Mouse (Mus musculus) left cerebral cortex, adult 6 months (tissue): ENCODE measurements around the gene Rhod. TPM values are rescaled to one million over a fixed set of nuclear protein-coding genes. Genes with fewer than 3 reads are reported as not detected.

Source experiments
- long read RNA-seq, 2 experiments: library from polyadenylated mRNA; unstranded; transcript quantifications; one replicate each; pipeline ENCODE4 v2.0.0; 2019 to 2020
- polyA plus RNA-seq: library from polyadenylated mRNA; unstranded; fragments of <200 nt; fragmentation: Nextera tagmentation; gene quantifications from 2 replicates; pipeline ENCODE4 v1.2.3, GENCODE M21; 2021

Gene Rhod
- polyA plus RNA-seq: 0.95 and 1.1 TPM in 2 replicates
- long read RNA-seq, experiment 1, partial matches to known transcripts: 0 of 4 reads
- long read RNA-seq, experiment 1, other reads (novel, unspliced or antisense): 0 of 4 reads
- long read RNA-seq, experiment 2, partial matches to known transcripts: 0 of 2 reads
- long read RNA-seq, experiment 2, other reads (novel, unspliced or antisense): 0 of 2 reads

GRCm38 (mm10) chr19:4439161-4439801 lies at the start of gene Rhod:
Gene Rhod, minus strand, starts transcription at chr19:4439432.

DNA sequence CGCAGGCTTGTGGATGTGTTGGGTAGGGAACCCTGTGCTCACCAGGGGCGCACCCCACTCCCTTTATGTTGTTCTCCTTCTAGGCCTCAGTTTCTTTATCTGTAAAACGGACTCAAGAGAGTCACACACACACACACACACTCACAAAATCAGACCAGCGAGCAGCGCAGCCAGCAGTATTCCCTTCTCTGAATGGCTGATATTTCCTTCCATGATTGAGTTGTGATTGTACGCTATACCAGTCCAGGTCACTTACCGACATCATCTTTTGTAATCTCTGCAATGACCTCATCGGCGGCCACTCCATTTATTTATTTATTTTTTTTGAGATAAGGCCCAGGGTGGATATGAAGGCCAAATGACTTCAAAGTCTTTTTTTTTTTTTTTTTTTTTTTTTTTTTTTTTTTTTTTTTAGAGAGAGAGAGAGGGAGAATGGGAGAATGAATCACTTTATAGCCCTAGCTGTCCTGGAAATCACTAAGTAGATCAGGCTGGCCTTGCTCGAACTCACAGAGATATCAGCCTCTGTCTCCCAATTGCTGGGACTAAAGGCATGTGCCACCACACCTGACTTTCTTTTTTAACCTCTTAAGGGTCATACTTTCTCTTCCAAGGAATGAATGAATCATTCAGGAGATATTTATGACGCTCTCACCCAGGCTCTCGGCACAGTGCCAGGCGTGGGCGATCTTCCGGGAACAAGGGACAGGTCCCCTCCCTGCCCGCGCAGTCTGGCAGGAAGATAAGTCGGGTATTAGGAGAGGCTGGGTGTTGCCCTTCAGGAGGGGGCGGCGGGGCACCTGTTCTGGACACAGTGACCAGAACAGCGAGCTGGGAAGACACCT lies 38.3 kb upstream of the Rhod start, which contains the start of gene Syt12:
Gene Syt12 (minus strand): TSS at position 103 of the 845 bp plus-strand sequence.

GRCm38 (mm10) chr19:4397798-4398629 lies 41.2 kb downstream of the Rhod start, which contains the start of gene Kdm2a:
Gene Kdm2a, minus strand, starts transcription at chr19:4398285.

Other genes starting within 250 kb of the Rhod start
- gene Tbc1d10c, start 248.1 kb downstream of the Rhod start, polyA plus RNA-seq: 0.51 and 0.69 TPM in 2 replicates
- 387 and 460 TPM in 2 replicates for gene Ppp1ca, start 247.4 kb downstream of the Rhod start, polyA plus RNA-seq
- gene Rad9a, start 237.8 kb downstream of the Rhod start, polyA plus RNA-seq: 6.8 and 7.0 TPM in 2 replicates
- gene Clcf1, start 225.2 kb downstream of the Rhod start, polyA plus RNA-seq: 0.19 and 0.76 TPM in 2 replicates
- gene AC109138.7, start 225.1 kb downstream of the Rhod start, polyA plus RNA-seq: not detected in 2 replicates
- gene Pold4, start 207.5 kb downstream of the Rhod start, polyA plus RNA-seq: 31.3 and 44.7 TPM in 2 replicates
- gene Ssh3, start 170.3 kb downstream of the Rhod start, polyA plus RNA-seq: 5.3 and 7.5 TPM in 2 replicates
- gene Ankrd13d, start 156.3 kb downstream of the Rhod start, polyA plus RNA-seq: 54.6 and 59.2 TPM in 2 replicates
- gene Grk2, start 133.2 kb downstream of the Rhod start, polyA plus RNA-seq: 62.5 and 70.5 TPM in 2 replicates
- gene Kdm2a, start 41.1 kb downstream of the Rhod start, polyA plus RNA-seq: 8.5 and 13.1 TPM in 2 replicates
- 18.4 and 23.7 TPM in 2 replicates for gene Syt12, start 38.0 kb upstream of the Rhod start, polyA plus RNA-seq
- gene 2010003K11Rik, start 59.2 kb upstream of the Rhod start, polyA plus RNA-seq: not detected in 2 replicates
- gene Pcx, start 71.0 kb upstream of the Rhod start, polyA plus RNA-seq: 20.7 and 20.8 TPM in 2 replicates
- 2.0 and 4.3 TPM in 2 replicates for gene Lrfn4, start 176.2 kb upstream of the Rhod start, polyA plus RNA-seq
- gene Rce1, start 186.2 kb upstream of the Rhod start, polyA plus RNA-seq: 39.4 and 51.1 TPM in 2 replicates